Mouse (Mus musculus) E14TG2a.4 (cell line): ENCODE results near the gene Gm20388.

Experiments used
- H3K27me3 ChIP-seq: 2 replicates; pipeline ENCODE4 v1.6.1; 2014; ENCODE audit warnings: low read length, control low read depth; ENCODE audit not compliant: insufficient read depth
- H3K36me3 ChIP-seq: 2 replicates; pipeline ENCODE4 v1.6.1; 2014; ENCODE audit warnings: low read length, control low read depth; ENCODE audit not compliant: insufficient read depth
- H3K4me1 ChIP-seq: replicated peaks from 2 replicates; pipeline ENCODE4 v1.6.1; 2014; ENCODE audit warnings: low read depth, low read length, control low read depth
- H3K4me3 ChIP-seq: replicated peaks from 2 replicates; pipeline ENCODE4 v1.5.1; 2014; ENCODE audit warnings: mild to moderate bottlenecking, low read length
- H3K9me3 ChIP-seq: 2 replicates; pipeline ENCODE4 v1.6.1; 2014; ENCODE audit warnings: low read length, control low read depth
- CTCF ChIP-seq: conservative IDR thresholded peaks from 2 replicates; pipeline ENCODE4 v1.5.1; 2014; ENCODE audit warnings: low read length
- NANOG ChIP-seq: IDR thresholded peaks from 2 replicates; pipeline ENCODE4 v1.6.1; 2014; ENCODE audit warnings: borderline replicate concordance, low read length, mixed read lengths
- POU5F1 ChIP-seq: IDR thresholded peaks from 2 replicates; pipeline ENCODE4 v1.6.1; 2014; ENCODE audit warnings: low read length, borderline replicate concordance

The Gm20388 gene

GRCm38 (mm10) chr8:119986174-119986573 lies 75.5 kb downstream of the Gm20388 start:
- Histone ChIP-seq H3K4me3 (no peak overlapping the region), H3K4me1 (peaks cover 15% of the 10 kb centered on the region; the same call in 1 of the 2 replicates), H3K36me3 (no peaks in the 10 kb centered on the region), H3K27me3 (peaks cover 19% of the 10 kb centered on the region), H3K9me3 (no peaks in the 10 kb centered on the region)
- no peak for TF ChIP-seq POU5F1
- no peak for TF ChIP-seq NANOG
- no peak for TF ChIP-seq CTCF

- Histone ChIP-seq H3K9me3 (0 out of 2 replicates have a peak, but pooled peaks cover 4% of the 10 kb centered on the region), H3K4me1 (peaks cover 25% of the 10 kb centered on the region), H3K4me3 (no peak overlapping the region), H3K27me3 (peaks cover 37% of the 10 kb centered on the region), H3K36me3 (no peaks in the 10 kb centered on the region)
- TF ChIP-seq CTCF (no peak), NANOG (no peak), POU5F1 (no peak)
Measured at GRCm38 (mm10) chr8:119988087-119988486, 77.4 kb downstream of the Gm20388 start.

GRCm38 (mm10) chr8:119992249-119992648 lies 81.6 kb downstream of the Gm20388 start, which contains the start of gene Crispld2:
Gene Crispld2 (plus strand): TSS chr8:119992438.
- H3K9me3 ChIP-seq: 0 out of 2 replicates have a peak, but pooled peaks cover 4% of the 10 kb centered on the region
- H3K27me3 ChIP-seq: peaks cover 63% of the 10 kb centered on the region
- H3K36me3 ChIP-seq: no peaks in the 10 kb centered on the region
- no peak for TF ChIP-seq NANOG
- no peak for TF ChIP-seq POU5F1
- no peak for TF ChIP-seq CTCF
- peak within 1 kb of the TSS; percentile 68 for H3K4me3 ChIP-seq
- peaks cover 27% of the 10 kb centered on the region for H3K4me1 ChIP-seq

GRCm38 (mm10) chr8:119994114-119994513 lies 83.5 kb downstream of the Gm20388 start:
- TF ChIP-seq NANOG (no peak), POU5F1 (no peak), CTCF (no peak)
- peaks cover 26% of the 10 kb centered on the region for H3K4me1 ChIP-seq
- H3K27me3 ChIP-seq: peaks cover 66% of the 10 kb centered on the region

GRCm38 (mm10) chr8:119994556-119994955 lies 83.9 kb downstream of the Gm20388 start:
- Histone ChIP-seq H3K4me3 (no peak overlapping the region), H3K4me1 (peaks cover 26% of the 10 kb centered on the region), H3K36me3 (no peaks in the 10 kb centered on the region), H3K9me3 (0 out of 2 replicates have a peak, but pooled peaks cover 4% of the 10 kb centered on the region), H3K27me3 (peaks cover 66% of the 10 kb centered on the region)
- TF ChIP-seq NANOG (no peak), CTCF (no peak), POU5F1 (no peak)

More at GRCm38 (mm10) chr8:119994114-119994513, 83.5 kb downstream of the Gm20388 start:
- Histone ChIP-seq H3K9me3 (0 out of 2 replicates have a peak, but pooled peaks cover 4% of the 10 kb centered on the region), H3K4me3 (no peak overlapping the region), H3K36me3 (no peaks in the 10 kb centered on the region)

- Histone ChIP-seq H3K36me3 (no peaks in the 10 kb centered on the region), H3K27me3 (peaks cover 43% of the 10 kb centered on the region), H3K9me3 (no peaks in the 10 kb centered on the region), H3K4me3 (no peak overlapping the region), H3K4me1 (peaks cover 20% of the 10 kb centered on the region)
- no peak for TF ChIP-seq NANOG
- TF ChIP-seq CTCF: no peak
- TF ChIP-seq POU5F1: no peak
Measured at GRCm38 (mm10) chr8:119997266-119997665, 86.6 kb downstream of the Gm20388 start.

GRCm38 (mm10) chr8:120000461-120000860 lies 89.8 kb downstream of the Gm20388 start:
- H3K4me3 ChIP-seq: no peak overlapping the region
- no peaks in the 10 kb centered on the region for H3K36me3 ChIP-seq
- H3K9me3 ChIP-seq: no peaks in the 10 kb centered on the region
- H3K4me1 ChIP-seq: peaks cover 16% of the 10 kb centered on the region; the same call in 1 of the 2 replicates
- H3K27me3 ChIP-seq: peaks cover 26% of the 10 kb centered on the region
- TF ChIP-seq NANOG: no peak
- TF ChIP-seq CTCF: no peak
- TF ChIP-seq POU5F1: no peak

- TF ChIP-seq POU5F1: no peak
- no peak for TF ChIP-seq NANOG
- TF ChIP-seq CTCF: no peak
- Histone ChIP-seq H3K9me3 (no peaks in the 10 kb centered on the region), H3K36me3 (no peaks in the 10 kb centered on the region), H3K27me3 (peaks cover 20% of the 10 kb centered on the region), H3K4me1 (peaks cover 21% of the 10 kb centered on the region), H3K4me3 (no peak overlapping the region)
Measured at GRCm38 (mm10) chr8:120001712-120002111, 91.1 kb downstream of the Gm20388 start.

- Histone ChIP-seq H3K36me3 (no peaks in the 10 kb centered on the region), H3K4me3 (no peak overlapping the region), H3K27me3 (peaks cover 20% of the 10 kb centered on the region), H3K9me3 (no peaks in the 10 kb centered on the region), H3K4me1 (peaks cover 26% of the 10 kb centered on the region)
- no peak for TF ChIP-seq POU5F1
- no peak for TF ChIP-seq CTCF
- no peak for TF ChIP-seq NANOG
Measured at GRCm38 (mm10) chr8:120002348-120002747, 91.7 kb downstream of the Gm20388 start.
